Mouse (Mus musculus): ENCODE results near the gene Dgat2. TPM values are rescaled to one million over a fixed set of nuclear protein-coding genes. Genes with fewer than 3 reads are reported as not detected.

The Dgat2 gene
- polyA plus RNA-seq, 1 experiment, result 2.1 TPM

DNA sequence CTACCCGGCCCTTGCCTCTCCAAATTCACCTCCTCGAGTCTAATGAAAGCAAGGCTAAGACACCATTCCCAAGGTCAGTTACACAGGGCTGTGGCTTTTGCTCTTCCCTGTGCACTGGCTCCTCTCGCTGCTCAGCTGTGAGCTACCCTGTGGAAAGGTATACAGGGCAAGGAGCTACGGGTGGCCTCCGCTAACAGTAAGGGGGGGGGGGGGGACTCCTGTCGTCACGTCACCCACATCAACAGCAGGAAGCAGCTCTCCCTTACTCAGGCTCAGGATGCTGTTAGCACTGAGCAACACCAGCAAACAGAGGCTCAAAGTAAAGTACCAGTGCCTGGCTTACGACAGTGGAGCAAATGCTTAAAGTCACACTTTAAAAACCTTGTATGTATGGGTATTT lies 29.8 kb downstream of the Dgat2 start:
- Histone ChIP-seq H3K27ac (ENCODE audit: insufficient read depth, low read length) (no peak overlapping the region), H3K9ac (ENCODE audit: low read depth, poor library complexity, severe bottlenecking) (no peak overlapping the region), H3K9me3 (replicated peaks; ENCODE audit: control insufficient read depth, insufficient read depth, low read length, poor library complexity, severe bottlenecking) (no peaks in the 10 kb centered on the region), H3K36me3 (ENCODE audit: control insufficient read depth, insufficient read depth, low read length, poor library complexity, severe bottlenecking) (no peaks in the 10 kb centered on the region), H3K27me3 (ENCODE audit: control insufficient read depth, insufficient read depth, low read length, poor library complexity, severe bottlenecking) (no peaks in the 10 kb centered on the region), H3K4me1 (ENCODE audit: control insufficient read depth, insufficient read depth, low read length) (no peaks in the 10 kb centered on the region), H3K4me3 (ENCODE audit: low read depth, low read length) (no peak overlapping the region)
- no peak for TF ChIP-seq POLR2A (IDR thresholded peaks at IDR 0.05; ENCODE audit: insufficient read depth, low read length)
- TF ChIP-seq CTCF (IDR thresholded peaks at IDR 0.05; ENCODE audit: low read depth, low read length), result no peak
- TF ChIP-seq EP300 (IDR thresholded peaks at IDR 0.05; ENCODE audit: insufficient read depth, low read depth, low read length), result no peak

DNA sequence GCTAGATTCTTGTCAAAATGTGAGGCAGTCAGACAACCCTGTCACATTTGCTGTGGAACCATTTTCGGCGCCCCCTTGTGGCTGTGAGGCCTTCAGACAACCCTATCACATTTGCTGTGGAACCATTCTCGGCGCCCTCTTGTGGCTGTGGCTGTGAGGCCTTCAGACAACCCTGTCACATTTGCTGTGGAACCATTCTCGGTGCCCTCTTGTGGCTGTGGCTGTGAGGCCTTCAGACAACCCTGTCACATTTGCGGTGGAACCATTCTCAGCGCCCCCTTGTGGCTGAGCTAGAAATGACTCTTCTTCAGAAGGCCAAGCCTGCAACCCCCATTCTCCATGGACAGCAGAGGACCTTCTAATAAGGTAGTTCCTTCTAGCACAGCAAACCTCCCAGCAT lies 31.2 kb downstream of the Dgat2 start:
- Histone ChIP-seq H3K9ac (ENCODE audit: low read depth, poor library complexity, severe bottlenecking) (no peak overlapping the region), H3K4me3 (ENCODE audit: low read depth, low read length) (no peak overlapping the region), H3K9me3 (replicated peaks; ENCODE audit: control insufficient read depth, insufficient read depth, low read length, poor library complexity, severe bottlenecking) (no peaks in the 10 kb centered on the region), H3K27ac (ENCODE audit: insufficient read depth, low read length) (no peak overlapping the region), H3K27me3 (ENCODE audit: control insufficient read depth, insufficient read depth, low read length, poor library complexity, severe bottlenecking) (no peaks in the 10 kb centered on the region), H3K36me3 (ENCODE audit: control insufficient read depth, insufficient read depth, low read length, poor library complexity, severe bottlenecking) (no peaks in the 10 kb centered on the region), H3K4me1 (ENCODE audit: control insufficient read depth, insufficient read depth, low read length) (no peaks in the 10 kb centered on the region)
- TF ChIP-seq EP300 (IDR thresholded peaks at IDR 0.05; ENCODE audit: insufficient read depth, low read depth, low read length) (0 out of 2 replicates have a peak, but pooled peaks have one; percentile 58), CTCF (IDR thresholded peaks at IDR 0.05; ENCODE audit: low read depth, low read length) (peak; percentile 95), POLR2A (IDR thresholded peaks at IDR 0.05; ENCODE audit: insufficient read depth, low read length) (no peak)

DNA sequence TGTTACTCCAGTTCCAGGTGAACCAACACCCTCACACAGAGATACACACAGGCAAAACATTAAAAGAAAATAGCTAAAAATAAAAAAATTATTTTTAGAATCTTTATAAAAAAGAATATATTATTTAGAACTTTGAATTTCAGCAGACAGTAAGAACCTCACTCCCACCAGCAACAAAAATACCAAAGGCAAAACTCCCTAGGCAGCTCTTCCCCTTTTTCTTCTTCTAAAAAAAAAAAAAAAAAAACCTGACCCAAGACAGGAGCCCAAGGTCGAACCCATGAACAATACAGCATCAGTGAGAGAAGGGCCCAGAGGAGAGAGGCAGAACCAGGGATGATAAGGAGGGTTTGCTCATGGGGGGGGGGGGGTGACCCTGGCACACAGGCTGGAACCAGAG lies 33.5 kb downstream of the Dgat2 start:
- no peak overlapping the region for H3K4me3 ChIP-seq (ENCODE audit: low read depth, low read length)
- no peak overlapping the region for H3K9ac ChIP-seq (ENCODE audit: low read depth, poor library complexity, severe bottlenecking)
- H3K27me3 ChIP-seq (ENCODE audit: control insufficient read depth, insufficient read depth, low read length, poor library complexity, severe bottlenecking), result no peaks in the 10 kb centered on the region
- no peak overlapping the region for H3K27ac ChIP-seq (ENCODE audit: insufficient read depth, low read length)
- H3K4me1 ChIP-seq (ENCODE audit: control insufficient read depth, insufficient read depth, low read length), result no peaks in the 10 kb centered on the region
- TF ChIP-seq EP300 (IDR thresholded peaks at IDR 0.05; ENCODE audit: insufficient read depth, low read depth, low read length) (no peak), CTCF (IDR thresholded peaks at IDR 0.05; ENCODE audit: low read depth, low read length) (no peak), POLR2A (IDR thresholded peaks at IDR 0.05; ENCODE audit: insufficient read depth, low read length) (no peak)
- no peaks in the 10 kb centered on the region for H3K9me3 ChIP-seq (replicated peaks; ENCODE audit: control insufficient read depth, insufficient read depth, low read length, poor library complexity, severe bottlenecking)
- no peaks in the 10 kb centered on the region for H3K36me3 ChIP-seq (ENCODE audit: control insufficient read depth, insufficient read depth, low read length, poor library complexity, severe bottlenecking)

DNA sequence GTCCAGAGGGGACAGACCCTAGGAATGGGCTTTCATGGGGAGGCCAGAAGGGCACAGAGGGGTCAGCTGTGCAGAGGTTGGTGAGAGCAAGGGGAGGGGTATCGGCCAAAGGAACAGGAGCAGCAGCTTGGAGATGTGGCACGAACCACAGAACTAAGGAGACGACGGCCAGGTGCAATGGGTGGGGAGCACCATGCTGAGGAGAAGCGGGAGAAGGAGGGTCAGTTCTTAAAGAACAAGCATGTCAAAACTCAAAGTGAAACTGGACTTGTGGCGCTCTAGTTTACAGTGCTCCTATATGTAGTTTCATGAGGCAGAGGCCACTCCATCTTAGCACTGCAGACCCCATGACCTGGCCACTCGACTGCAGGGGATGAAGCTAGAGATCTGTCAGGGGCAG lies 35.0 kb downstream of the Dgat2 start:
- no peak overlapping the region for H3K9ac ChIP-seq (ENCODE audit: low read depth, poor library complexity, severe bottlenecking)
- no peaks in the 10 kb centered on the region for H3K36me3 ChIP-seq (ENCODE audit: control insufficient read depth, insufficient read depth, low read length, poor library complexity, severe bottlenecking)
- TF ChIP-seq POLR2A (IDR thresholded peaks at IDR 0.05; ENCODE audit: insufficient read depth, low read length) (no peak), EP300 (IDR thresholded peaks at IDR 0.05; ENCODE audit: insufficient read depth, low read depth, low read length) (no peak), CTCF (IDR thresholded peaks at IDR 0.05; ENCODE audit: low read depth, low read length) (no peak)
- H3K27me3 ChIP-seq (ENCODE audit: control insufficient read depth, insufficient read depth, low read length, poor library complexity, severe bottlenecking), result no peaks in the 10 kb centered on the region
- H3K4me3 ChIP-seq (ENCODE audit: low read depth, low read length), result no peak overlapping the region
- no peak overlapping the region for H3K27ac ChIP-seq (ENCODE audit: insufficient read depth, low read length)
- no peaks in the 10 kb centered on the region for H3K9me3 ChIP-seq (replicated peaks; ENCODE audit: control insufficient read depth, insufficient read depth, low read length, poor library complexity, severe bottlenecking)
- H3K4me1 ChIP-seq (ENCODE audit: control insufficient read depth, insufficient read depth, low read length), result no peaks in the 10 kb centered on the region

- H3K4me3 ChIP-seq (ENCODE audit: low read depth, low read length), result no peak overlapping the region
Observed at GRCm38 (mm10) chr7:99146906-99147305, 35.6 kb downstream of the Dgat2 start.

DNA sequence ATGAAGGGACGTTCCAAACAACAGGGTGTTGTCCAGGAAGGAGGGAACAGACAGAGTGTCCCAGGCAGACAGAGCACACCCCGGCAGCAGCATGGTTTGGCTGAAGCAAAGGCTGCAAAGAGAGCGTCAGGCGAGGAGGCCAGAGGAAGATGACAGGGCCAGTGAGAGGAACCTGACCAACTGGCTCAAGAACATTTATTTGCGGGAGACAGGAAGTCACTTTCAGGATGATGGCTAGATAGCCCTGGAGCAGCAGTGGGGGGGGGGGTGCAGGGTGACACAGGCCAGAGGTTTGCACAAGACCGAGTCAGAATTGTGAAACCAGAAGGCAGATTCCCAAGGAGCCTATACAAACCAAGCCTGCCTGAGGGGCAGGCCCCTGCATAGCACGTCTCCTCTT lies 36.5 kb downstream of the Dgat2 start:
- H3K9ac ChIP-seq (ENCODE audit: low read depth, poor library complexity, severe bottlenecking), result no peak overlapping the region
- no peaks in the 10 kb centered on the region for H3K27me3 ChIP-seq (ENCODE audit: control insufficient read depth, insufficient read depth, low read length, poor library complexity, severe bottlenecking)
- TF ChIP-seq EP300 (IDR thresholded peaks at IDR 0.05; ENCODE audit: insufficient read depth, low read depth, low read length) (no peak), CTCF (IDR thresholded peaks at IDR 0.05; ENCODE audit: low read depth, low read length) (no peak)
- no peak overlapping the region for H3K27ac ChIP-seq (ENCODE audit: insufficient read depth, low read length)
- no peaks in the 10 kb centered on the region for H3K36me3 ChIP-seq (ENCODE audit: control insufficient read depth, insufficient read depth, low read length, poor library complexity, severe bottlenecking)
- H3K9me3 ChIP-seq (replicated peaks; ENCODE audit: control insufficient read depth, insufficient read depth, low read length, poor library complexity, severe bottlenecking), result no peaks in the 10 kb centered on the region
- H3K4me3 ChIP-seq (ENCODE audit: low read depth, low read length), result no peak overlapping the region
- H3K4me1 ChIP-seq (ENCODE audit: control insufficient read depth, insufficient read depth, low read length), result no peaks in the 10 kb centered on the region

More at GRCm38 (mm10) chr7:99146906-99147305, 35.6 kb downstream of the Dgat2 start:
- Histone ChIP-seq H3K9ac (ENCODE audit: low read depth, poor library complexity, severe bottlenecking) (no peak overlapping the region), H3K27me3 (ENCODE audit: control insufficient read depth, insufficient read depth, low read length, poor library complexity, severe bottlenecking) (no peaks in the 10 kb centered on the region), H3K9me3 (replicated peaks; ENCODE audit: control insufficient read depth, insufficient read depth, low read length, poor library complexity, severe bottlenecking) (no peaks in the 10 kb centered on the region), H3K36me3 (ENCODE audit: control insufficient read depth, insufficient read depth, low read length, poor library complexity, severe bottlenecking) (no peaks in the 10 kb centered on the region), H3K4me1 (ENCODE audit: control insufficient read depth, insufficient read depth, low read length) (no peaks in the 10 kb centered on the region), H3K27ac (ENCODE audit: insufficient read depth, low read length) (no peak overlapping the region)
- TF ChIP-seq CTCF (IDR thresholded peaks at IDR 0.05; ENCODE audit: low read depth, low read length) (no peak), EP300 (IDR thresholded peaks at IDR 0.05; ENCODE audit: insufficient read depth, low read depth, low read length) (no peak), POLR2A (IDR thresholded peaks at IDR 0.05; ENCODE audit: insufficient read depth, low read length) (no peak)

All from ES-Bruce4 (cell line).